ENCODE assay signal across 12 mouse cellular contexts in the genomic region with DNA sequence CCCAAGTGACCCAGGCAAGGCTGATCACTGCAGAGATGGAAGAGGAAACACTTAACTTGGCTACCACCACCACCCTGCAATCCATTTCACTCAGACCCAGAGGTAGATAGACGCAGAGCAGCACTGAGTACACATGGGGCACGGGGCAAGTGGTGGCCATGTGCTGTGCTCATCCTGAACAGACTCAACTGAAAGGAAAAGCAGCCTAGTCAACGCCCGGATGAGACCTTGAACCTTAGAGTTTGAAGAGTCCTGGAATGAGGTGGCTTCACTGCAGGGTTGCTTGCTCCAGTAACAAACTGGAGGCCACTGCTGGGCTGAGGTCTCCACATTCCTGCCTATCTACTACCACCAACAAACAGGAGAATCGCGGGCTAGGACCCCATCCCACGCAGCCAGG. TPM values are rescaled to one million over a fixed set of nuclear protein-coding genes. Genes with fewer than 3 reads are reported as not detected.
DNase-seq lines count a peak whose midpoint lies in the region; ATAC-seq and TF ChIP-seq lines count a peak whose summit lies in the region.
"Had no signal": no experiment of that assay in that cellular context is flagged by ENCODE, and none has a peak within 500 bp of the region (broad histone marks: within the 10 kb centered on the region; RNA-seq: fewer than 3 reads in every experiment).

No protein-coding gene starts in this region.

- H3K36me3 ChIP-seq in heart, embryonic 14.5 days (ENCODE audit: control insufficient read depth, insufficient read depth, low read length), result 0 out of 2 replicates have a peak, but pooled peaks cover 6% of the 10 kb centered on the region
- H3K36me3 ChIP-seq in lung, embryonic 14.5 days (ENCODE audit: insufficient read depth), result 0 out of 2 replicates have a peak, but pooled peaks cover 8% of the 10 kb centered on the region
- H3K36me3 ChIP-seq in intestine, embryonic 15.5 days, result no peaks in the 10 kb centered on the region
- H3K36me3 ChIP-seq in liver, embryonic 15.5 days (replicated peaks), result no peaks in the 10 kb centered on the region

- no peak for TF ChIP-seq POLR2A in lung, adult 2 months (IDR thresholded peaks at IDR 0.05; ENCODE audit: borderline replicate concordance, extremely low read depth, low read depth, low read length)

- peaks cover 49 to 90% of the 10 kb centered on the region in 2 experiments for H3K4me1 ChIP-seq in heart, embryonic 14.5 days (ENCODE audit: control insufficient read depth in 2 of 2, insufficient read depth in 2 of 2, low read length in 2 of 2)
- H3K4me1 ChIP-seq in lung, embryonic 14.5 days (ENCODE audit: insufficient read depth), result peaks cover 37% of the 10 kb centered on the region
- peaks cover 71% of the 10 kb centered on the region for H3K4me1 ChIP-seq in lung, adult 2 months (ENCODE audit: control insufficient read depth, insufficient read depth, low read length)
- peaks cover 80% of the 10 kb centered on the region for H3K4me1 ChIP-seq in intestine, embryonic 15.5 days (replicated peaks)
- H3K4me1 ChIP-seq in liver, embryonic 15.5 days (replicated peaks), result peaks cover 79% of the 10 kb centered on the region

- TF ChIP-seq CTCF in lung, embryonic 14.5 days (IDR thresholded peaks at IDR 0.05; ENCODE audit: low read depth), result no peak
- no peak for TF ChIP-seq CTCF in lung, adult 2 months (IDR thresholded peaks at IDR 0.05; ENCODE audit: insufficient read depth, low read length)

- H3K9ac ChIP-seq in heart, embryonic 14.5 days (ENCODE audit: low read length), result no peak overlapping the region
- H3K9ac ChIP-seq in lung, embryonic 14.5 days, result no peak overlapping the region
- no peak overlapping the region for H3K9ac ChIP-seq in intestine, embryonic 15.5 days
- H3K9ac ChIP-seq in liver, embryonic 15.5 days, result no peak overlapping the region

- peak overlapping the region in 1 of 2 experiments; percentile 39; a peak in 2 of 4 replicates for H3K27ac ChIP-seq in heart, embryonic 14.5 days (replicated peaks in 1 of 2; ENCODE audit: control insufficient read depth in 1 of 2, insufficient read depth in 1 of 2, low read depth in 2 of 2, low read length in 2 of 2)
- peak overlapping the region; percentile 33; the same call in 1 of the 2 replicates for H3K27ac ChIP-seq in lung, embryonic 14.5 days (ENCODE audit: low read depth)
- H3K27ac ChIP-seq in intestine, embryonic 15.5 days, result peak overlapping the region; percentile 36; the same call in 1 of the 2 replicates
- H3K27ac ChIP-seq in liver, embryonic 15.5 days (replicated peaks), result peak overlapping the region; percentile 61
- H3K27ac ChIP-seq: hindbrain, embryonic 10.5 days had no signal

- no peaks in the 10 kb centered on the region for H3K27me3 ChIP-seq in heart, embryonic 14.5 days (ENCODE audit: control insufficient read depth, insufficient read depth, low read length)
- no peaks in the 10 kb centered on the region for H3K27me3 ChIP-seq in lung, embryonic 14.5 days (ENCODE audit: insufficient read depth, low read length)
- H3K27me3 ChIP-seq in intestine, embryonic 15.5 days (replicated peaks), result no peaks in the 10 kb centered on the region
- no peaks in the 10 kb centered on the region for H3K27me3 ChIP-seq in liver, embryonic 15.5 days

- 76% methylated on average over 7 of the region's 7 CpGs for WGBS in heart, embryonic 14.5 days
- WGBS in lung, embryonic 14.5 days, result 79% methylated on average over 7 of the region's 7 CpGs
- WGBS in lung, adult 2 months, result 52% methylated on average over 7 of the region's 7 CpGs
- 73% methylated on average over 7 of the region's 7 CpGs for WGBS in intestine, embryonic 15.5 days
- 55% methylated on average over 7 of the region's 7 CpGs for WGBS in liver, embryonic 15.5 days (ENCODE audit: insufficient replicate concordance)

- H3K4me2 ChIP-seq in heart, embryonic 14.5 days (ENCODE audit: low read length), result peak overlapping the region; percentile 10; the same call in 1 of the 2 replicates
- no peak overlapping the region for H3K4me2 ChIP-seq in lung, embryonic 14.5 days
- H3K4me2 ChIP-seq in intestine, embryonic 15.5 days (replicated peaks), result no peak overlapping the region; the same call in 1 of the 2 replicates
- peak overlapping the region; percentile 2; the same call in 1 of the 2 replicates for H3K4me2 ChIP-seq in liver, embryonic 15.5 days

- H3K9me3 ChIP-seq in heart, embryonic 14.5 days (ENCODE audit: control insufficient read depth, low read length), result no peaks in the 10 kb centered on the region
- H3K9me3 ChIP-seq in lung, embryonic 14.5 days (ENCODE audit: low read depth, low read length), result no peaks in the 10 kb centered on the region
- H3K9me3 ChIP-seq in intestine, embryonic 15.5 days, result no peaks in the 10 kb centered on the region
- H3K9me3 ChIP-seq in liver, embryonic 15.5 days (replicated peaks), result no peaks in the 10 kb centered on the region
- H3K9me3 ChIP-seq: hindbrain, embryonic 10.5 days had no signal

- no peak overlapping the region for H3K4me3 ChIP-seq in heart, embryonic 14.5 days (ENCODE audit: control insufficient read depth in 1 of 2, insufficient read depth in 1 of 2, low read depth in 1 of 2, low read length in 2 of 2)
- H3K4me3 ChIP-seq in lung, embryonic 14.5 days (ENCODE audit: low read depth, low read length), result no peak overlapping the region
- H3K4me3 ChIP-seq in lung, adult 2 months (replicated peaks; ENCODE audit: extremely low read depth, low read depth, low read length), result no peak overlapping the region
- no peak overlapping the region for H3K4me3 ChIP-seq in intestine, embryonic 15.5 days (replicated peaks)
- H3K4me3 ChIP-seq in liver, embryonic 15.5 days (replicated peaks), result no peak overlapping the region
- H3K4me3 ChIP-seq: erythroblast, embryonic 14.5 days; hindbrain, embryonic 10.5 days had no signal

- ATAC-seq in heart, embryonic 14.5 days (ENCODE audit: insufficient number of reproducible peaks, insufficient read depth, low FRiP score, low read depth), result no peak
- ATAC-seq in lung, embryonic 14.5 days (ENCODE audit: insufficient read depth), result no peak
- peak; percentile 44 for ATAC-seq in intestine, embryonic 15.5 days
- ATAC-seq in liver, embryonic 15.5 days (ENCODE audit: insufficient read depth), result peak; percentile 25; the same call in 1 of the 2 replicates

- no peak for DNase-seq in heart, postnatal 4 days
- no peak for DNase-seq in lung, embryonic 14.5 days
- DNase-seq in lung, adult 2 months, result no peak
- DNase-seq in left cerebral cortex, adult 8-10 months (ENCODE audit: low spot score in 2 of 2), result no peak
- DNase-seq in B cell, adult 2 months, result no peak
- DNase-seq: adrenal gland, adult 8-10 months; kidney, postnatal 36 days had no signal

RNA-seq across cellular contexts. Expression of a gene that starts 20.6 kb away (rescaled TPM):
- 16.2 TPM in 2 replicates for polyA plus RNA-seq in heart, embryonic 14.5 days (2014; fragmentation: Nextera tagmentation; extraction: Ambion mirVana)
- total RNA-seq in heart, postnatal 4 days (2021), result 10 to 100 TPM; 93.8 to 98.1 TPM
- polyA plus RNA-seq in lung, embryonic 14.5 days (2014; fragmentation: Nextera tagmentation; extraction: Ambion mirVana), result 23.7 and 25.8 TPM in 2 replicates
- polyA plus RNA-seq in lung, adult 2 months (2012; rRNA removed), result 105 and 115 TPM in 2 replicates
- polyA plus RNA-seq in intestine, embryonic 15.5 days (2015; fragmentation: Nextera tagmentation; extraction: Ambion mirVana), result 13.3 and 13.8 TPM in 2 replicates
- 2.1 and 2.6 TPM in 2 replicates for polyA plus RNA-seq in liver, embryonic 15.5 days (2015; fragmentation: Nextera tagmentation; extraction: Ambion mirVana)
- 100 to 1,000 TPM; 118 to 126 (median 121) TPM for total RNA-seq in left cerebral cortex, adult 8-10 months (2022)

RNA-seq across cellular contexts. Expression of a gene that starts 47.8 kb away (rescaled TPM):
- polyA plus RNA-seq in heart, embryonic 14.5 days (2014; fragmentation: Nextera tagmentation; extraction: Ambion mirVana), result 68.5 and 74.8 TPM in 2 replicates
- total RNA-seq in heart, postnatal 4 days (2021), result 10 to 100 TPM; 31.7 to 31.9 TPM
- polyA plus RNA-seq in lung, embryonic 14.5 days (2014; fragmentation: Nextera tagmentation; extraction: Ambion mirVana), result 81.2 and 83.9 TPM in 2 replicates
- 56.7 and 59.3 TPM in 2 replicates for polyA plus RNA-seq in lung, adult 2 months (2012; rRNA removed)
- polyA plus RNA-seq in intestine, embryonic 15.5 days (2015; fragmentation: Nextera tagmentation; extraction: Ambion mirVana), result 64.1 and 74.9 TPM in 2 replicates
- polyA plus RNA-seq in liver, embryonic 15.5 days (2015; fragmentation: Nextera tagmentation; extraction: Ambion mirVana), result 18.2 and 19.7 TPM in 2 replicates
- 10 to 100 TPM; 32.7 to 37.6 (median 34.4) TPM for total RNA-seq in left cerebral cortex, adult 8-10 months (2022)

Comparison
In these comparisons a context has a peak if more than half of its experiments do, and no peak if none do; other contexts are left out.
1. ATAC-seq: peak in intestine, embryonic 15.5 days (single experiment) and liver, embryonic 15.5 days (single experiment); none in heart, embryonic 14.5 days (single experiment) and lung, embryonic 14.5 days (single experiment).
2. H3K4me2 ChIP-seq: peak in heart, embryonic 14.5 days (single experiment) and liver, embryonic 15.5 days (single experiment); none in lung, embryonic 14.5 days (single experiment) and intestine, embryonic 15.5 days (single experiment).